Mouse (Mus musculus) brain, embryonic 14.5 days (tissue): ENCODE data around the gene Cobl.

Source experiments
- CTCF ChIP-seq: fragments of 200-500 bp; IDR thresholded peaks from 2 replicates; pipeline ENCODE4 v1.5.1; 2012; ENCODE audit warnings: inconsistent platforms, mild to moderate bottlenecking, moderate library complexity, borderline replicate concordance; ENCODE audit not compliant: insufficient read depth, insufficient read length; ENCODE audit errors: extremely low read depth
- POLR2A ChIP-seq: fragments of 200-500 bp; IDR thresholded peaks from 2 replicates; pipeline ENCODE4 v1.6.1; 2012; ENCODE audit warnings: mild to moderate bottlenecking, inconsistent platforms, borderline replicate concordance; ENCODE audit not compliant: poor library complexity, insufficient read depth, insufficient read length, severe bottlenecking; ENCODE audit errors: extremely low read depth

GRCm38 (mm10) chr11:12234876-12235275, 229.9 kb downstream of the Cobl start:
- TF ChIP-seq CTCF = no peak
- TF ChIP-seq POLR2A = no peak
